Mouse (Mus musculus) midbrain, embryonic 10.5 days (tissue): ENCODE measurements around the gene Mthfs. TPM values are rescaled to one million over a fixed set of nuclear protein-coding genes. Genes with fewer than 3 reads are reported as not detected.

ENCODE experiments used
- DNase-seq: peaks from one replicate; pipeline ENCODE4 v3.0.0-alpha.2; 2017; ENCODE audit warnings: low spot score
- H3K27ac ChIP-seq: fragments of 300-500 bp; sonication (generic); replicated peaks from 2 replicates; pipeline ENCODE4 v1.5.1; 2016; ENCODE audit warnings: mild to moderate bottlenecking
- H3K27me3 ChIP-seq: fragments of 300-500 bp; sonication (generic); 2 replicates; pipeline ENCODE4 v1.6.1; 2016; ENCODE audit warnings: low read depth, mild to moderate bottlenecking; ENCODE audit not compliant: poor library complexity, severe bottlenecking
- H3K36me3 ChIP-seq: fragments of 300-500 bp; sonication (generic); 2 replicates; pipeline ENCODE4 v1.6.1; 2016; ENCODE audit warnings: mild to moderate bottlenecking, moderate library complexity
- H3K4me1 ChIP-seq: fragments of 300-500 bp; sonication (generic); 2 replicates; pipeline ENCODE4 v1.6.1; 2016
- H3K4me3 ChIP-seq: fragments of 300-500 bp; sonication (generic); 2 replicates; pipeline ENCODE4 v1.5.1; 2016; ENCODE audit warnings: mild to moderate bottlenecking, moderate library complexity
- H3K9me3 ChIP-seq: fragments of 300-500 bp; sonication (generic); replicated peaks from 2 replicates; pipeline ENCODE4 v1.6.1; 2016; ENCODE audit warnings: mild to moderate bottlenecking
- WGBS: fragments of 180-500 bp; shearing (Covaris S2); methylation state at CpG from one replicate; pipeline ENCODE4 v1.1.7; 2016; 5-methylcytosine and 5-hydroxymethylcytosine counted together
- polyA plus RNA-seq: library from polyadenylated mRNA; unstranded; fragments of >200 nt; fragmentation: Nextera tagmentation; extraction: Ambion mirVana; gene quantifications from 2 replicates; pipeline ENCODE4 v1.2.1, GENCODE M21; 2016

Mthfs gene
- polyA plus RNA-seq, 1 experiment from 2014 or later, result 14.4 TPM

- H3K27me3 ChIP-seq, result no peaks in the 10 kb centered on the region
- no peak for DNase-seq
- H3K4me3 ChIP-seq, result no peak overlapping the region
- H3K4me1 ChIP-seq, result no peaks in the 10 kb centered on the region
- H3K9me3 ChIP-seq, result no peaks in the 10 kb centered on the region
- H3K36me3 ChIP-seq, result no peaks in the 10 kb centered on the region
- no peak overlapping the region for H3K27ac ChIP-seq
- WGBS, result 81% methylated on average over 4 of the region's 4 CpGs
Observed at GRCm38 (mm10) chr9:89267093-89267492, 56.6 kb downstream of the Mthfs start.

GRCm38 (mm10) chr9:89267572-89267971 lies 57.1 kb downstream of the Mthfs start:
- Histone ChIP-seq H3K27ac (no peak overlapping the region), H3K4me1 (no peaks in the 10 kb centered on the region), H3K36me3 (no peaks in the 10 kb centered on the region), H3K27me3 (no peaks in the 10 kb centered on the region), H3K4me3 (no peak overlapping the region), H3K9me3 (no peaks in the 10 kb centered on the region)
- WGBS, result 73% methylated on average over 5 of the region's 5 CpGs
- no peak for DNase-seq

- no peaks in the 10 kb centered on the region for H3K9me3 ChIP-seq
- no peak for DNase-seq
- 77% methylated on average over 2 of the region's 2 CpGs for WGBS
Observed at GRCm38 (mm10) chr9:89270376-89270775, 59.9 kb downstream of the Mthfs start.

GRCm38 (mm10) chr9:89273766-89274165 lies 63.3 kb downstream of the Mthfs start:
- 89% methylated on average over 7 of the region's 7 CpGs for WGBS
- Histone ChIP-seq H3K27ac (no peak overlapping the region), H3K4me1 (no peaks in the 10 kb centered on the region), H3K4me3 (no peak overlapping the region), H3K9me3 (no peaks in the 10 kb centered on the region), H3K36me3 (no peaks in the 10 kb centered on the region), H3K27me3 (no peaks in the 10 kb centered on the region)
- no peak for DNase-seq

More at GRCm38 (mm10) chr9:89270376-89270775, 59.9 kb downstream of the Mthfs start:
- Histone ChIP-seq H3K27ac (no peak overlapping the region), H3K27me3 (no peaks in the 10 kb centered on the region), H3K36me3 (no peaks in the 10 kb centered on the region), H3K4me3 (no peak overlapping the region), H3K4me1 (no peaks in the 10 kb centered on the region)

- Histone ChIP-seq H3K9me3 (no peaks in the 10 kb centered on the region), H3K4me1 (no peaks in the 10 kb centered on the region), H3K27me3 (no peaks in the 10 kb centered on the region), H3K4me3 (no peak overlapping the region), H3K27ac (no peak overlapping the region), H3K36me3 (no peaks in the 10 kb centered on the region)
- 90% methylated on average over 8 of the region's 8 CpGs for WGBS
- no peak for DNase-seq
Observed at GRCm38 (mm10) chr9:89278207-89278606, 67.7 kb downstream of the Mthfs start.

- 86% methylated on average over 2 of the region's 2 CpGs for WGBS
- no peak for DNase-seq
- H3K27me3 ChIP-seq, result no peaks in the 10 kb centered on the region
Observed at GRCm38 (mm10) chr9:89282374-89283068, 72.0 kb downstream of the Mthfs start.

GRCm38 (mm10) chr9:89288037-89288436 lies 77.6 kb downstream of the Mthfs start:
- 48% methylated on average over 2 of the region's 2 CpGs for WGBS

More at GRCm38 (mm10) chr9:89282374-89283068, 72.0 kb downstream of the Mthfs start:
- H3K4me1 ChIP-seq, result no peaks in the 10 kb centered on the region
- H3K27ac ChIP-seq, result no peak overlapping the region
- H3K36me3 ChIP-seq, result no peaks in the 10 kb centered on the region
- no peaks in the 10 kb centered on the region for H3K9me3 ChIP-seq
- H3K4me3 ChIP-seq, result no peak overlapping the region

GRCm38 (mm10) chr9:89293364-89293763 lies 82.9 kb downstream of the Mthfs start:
- DNase-seq, result no peak
- Histone ChIP-seq H3K4me1 (no peaks in the 10 kb centered on the region), H3K9me3 (no peaks in the 10 kb centered on the region), H3K27ac (no peak overlapping the region), H3K27me3 (no peaks in the 10 kb centered on the region), H3K36me3 (no peaks in the 10 kb centered on the region), H3K4me3 (no peak overlapping the region)
- WGBS, result 88% methylated on average over 3 of the region's 3 CpGs

More at GRCm38 (mm10) chr9:89288037-89288436, 77.6 kb downstream of the Mthfs start:
- Histone ChIP-seq H3K4me1 (peaks cover 5% of the 10 kb centered on the region; the same call in 1 of the 2 replicates), H3K36me3 (no peaks in the 10 kb centered on the region), H3K9me3 (no peaks in the 10 kb centered on the region), H3K27me3 (no peaks in the 10 kb centered on the region), H3K27ac (no peak overlapping the region), H3K4me3 (no peak overlapping the region)
- DNase-seq, result no peak

GRCm38 (mm10) chr9:89294121-89294520 lies 83.6 kb downstream of the Mthfs start:
- Histone ChIP-seq H3K4me3 (no peak overlapping the region), H3K4me1 (no peaks in the 10 kb centered on the region), H3K36me3 (no peaks in the 10 kb centered on the region), H3K27ac (no peak overlapping the region), H3K9me3 (no peaks in the 10 kb centered on the region), H3K27me3 (no peaks in the 10 kb centered on the region)
- WGBS, result 74% methylated on average over 3 of the region's 3 CpGs
- DNase-seq, result no peak

- Histone ChIP-seq H3K27ac (no peak overlapping the region), H3K4me3 (no peak overlapping the region), H3K27me3 (no peaks in the 10 kb centered on the region), H3K4me1 (no peaks in the 10 kb centered on the region), H3K36me3 (no peaks in the 10 kb centered on the region), H3K9me3 (no peaks in the 10 kb centered on the region)
- no peak for DNase-seq
- 88% methylated on average over 2 of the region's 2 CpGs for WGBS
Observed at GRCm38 (mm10) chr9:89305637-89306036, 95.2 kb downstream of the Mthfs start.

GRCm38 (mm10) chr9:89308357-89309194 lies 98.1 kb downstream of the Mthfs start:
- H3K36me3 ChIP-seq, result no peaks in the 10 kb centered on the region
- DNase-seq, result no peak
- H3K4me3 ChIP-seq, result no peak overlapping the region
- H3K9me3 ChIP-seq, result no peaks in the 10 kb centered on the region
- H3K4me1 ChIP-seq, result no peaks in the 10 kb centered on the region
- H3K27ac ChIP-seq, result no peak overlapping the region
- H3K27me3 ChIP-seq, result no peaks in the 10 kb centered on the region
- 88% methylated on average over 7 of the region's 7 CpGs for WGBS

GRCm38 (mm10) chr9:89309195-89309535 lies 98.7 kb downstream of the Mthfs start:
- WGBS, result 87% methylated on average over 2 of the region's 2 CpGs
- no peaks in the 10 kb centered on the region for H3K9me3 ChIP-seq
- H3K4me3 ChIP-seq, result no peak overlapping the region
- H3K27ac ChIP-seq, result no peak overlapping the region
- no peak for DNase-seq
- no peaks in the 10 kb centered on the region for H3K36me3 ChIP-seq
- no peaks in the 10 kb centered on the region for H3K27me3 ChIP-seq
- no peaks in the 10 kb centered on the region for H3K4me1 ChIP-seq

- no peak for DNase-seq
- WGBS, result 87% methylated on average over 2 of the region's 2 CpGs
- Histone ChIP-seq H3K27ac (no peak overlapping the region), H3K36me3 (no peaks in the 10 kb centered on the region), H3K27me3 (no peaks in the 10 kb centered on the region), H3K4me1 (no peaks in the 10 kb centered on the region), H3K9me3 (no peaks in the 10 kb centered on the region), H3K4me3 (no peak overlapping the region)
Observed at GRCm38 (mm10) chr9:89311649-89312048, 101.2 kb downstream of the Mthfs start.
